Mouse (Mus musculus): ENCODE results near the gene Fmnl3. TPM values are rescaled to one million over a fixed set of nuclear protein-coding genes. Genes with fewer than 3 reads are reported as not detected.
A peak's percentile ranks its signal among the peaks of the same experiment; 100 is the strongest.

Fmnl3 gene
- polyA plus RNA-seq, 1 experiment: 10.7 TPM

- no peak overlapping the region for H3K4me3 ChIP-seq (replicated peaks; ENCODE audit: insufficient read depth, low read depth, low read length)
- WGBS: 79% methylated on average over 8 of the region's 8 CpGs
- TF ChIP-seq CTCF (IDR thresholded peaks at IDR 0.05; ENCODE audit: borderline replicate concordance, insufficient read depth, low read depth, low read length) (no peak), POLR2A (IDR thresholded peaks at IDR 0.05; ENCODE audit: borderline replicate concordance, insufficient read depth, low read length) (no peak)
Measured at GRCm38 (mm10) chr15:99335801-99336320, 34.4 kb downstream of the Fmnl3 start.

GRCm38 (mm10) chr15:99334500-99334899, 35.8 kb downstream of the Fmnl3 start:
- Histone ChIP-seq H3K4me3 (replicated peaks; ENCODE audit: insufficient read depth, low read depth, low read length) (no peak overlapping the region), H3K4me1 (ENCODE audit: control insufficient read depth, insufficient read depth, low read length) (no peaks in the 10 kb centered on the region), H3K27me3 (ENCODE audit: control insufficient read depth, insufficient read depth, low read length) (no peaks in the 10 kb centered on the region), H3K27ac (ENCODE audit: insufficient read depth, low read length) (no peak overlapping the region)
- DNase-seq: no peak
- TF ChIP-seq CTCF (IDR thresholded peaks at IDR 0.05; ENCODE audit: borderline replicate concordance, insufficient read depth, low read depth, low read length) (no peak), POLR2A (IDR thresholded peaks at IDR 0.05; ENCODE audit: borderline replicate concordance, insufficient read depth, low read length) (no peak)
- WGBS: 45% methylated on average over 6 of the region's 6 CpGs

More at GRCm38 (mm10) chr15:99335801-99336320, 34.4 kb downstream of the Fmnl3 start:
- no peak for DNase-seq
- H3K27me3 ChIP-seq (ENCODE audit: control insufficient read depth, insufficient read depth, low read length): no peaks in the 10 kb centered on the region
- no peaks in the 10 kb centered on the region for H3K4me1 ChIP-seq (ENCODE audit: control insufficient read depth, insufficient read depth, low read length)
- H3K27ac ChIP-seq (ENCODE audit: insufficient read depth, low read length): no peak overlapping the region

DNA sequence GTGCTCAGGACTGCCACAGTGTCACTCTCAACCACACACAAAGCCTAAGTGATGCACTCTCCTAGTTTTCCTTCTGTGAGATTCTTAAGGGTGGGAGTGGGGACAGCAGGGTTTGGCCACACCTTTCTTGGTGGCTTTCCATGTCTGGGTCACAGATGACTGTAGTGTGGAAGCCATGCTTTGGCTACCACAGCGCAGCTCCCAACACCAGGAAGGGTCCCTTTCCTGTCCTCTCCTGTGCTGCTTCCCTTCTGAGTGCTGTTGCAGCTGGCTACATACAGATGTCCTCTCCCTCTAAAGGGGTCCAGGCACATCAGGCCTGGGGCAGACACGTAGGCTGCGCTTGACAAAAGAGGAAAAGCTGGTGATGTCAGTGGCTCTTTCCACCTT, 36.6 kb downstream of the Fmnl3 start:
- no peak for DNase-seq
- no peak overlapping the region for H3K27ac ChIP-seq (ENCODE audit: insufficient read depth, low read length)
- WGBS: 91% methylated on average over 3 of the region's 3 CpGs
- TF ChIP-seq CTCF (IDR thresholded peaks at IDR 0.05; ENCODE audit: borderline replicate concordance, insufficient read depth, low read depth, low read length): no peak
- no peak for TF ChIP-seq POLR2A (IDR thresholded peaks at IDR 0.05; ENCODE audit: borderline replicate concordance, insufficient read depth, low read length)
- H3K27me3 ChIP-seq (ENCODE audit: control insufficient read depth, insufficient read depth, low read length): no peaks in the 10 kb centered on the region
- H3K4me1 ChIP-seq (ENCODE audit: control insufficient read depth, insufficient read depth, low read length): no peaks in the 10 kb centered on the region
- H3K4me3 ChIP-seq (replicated peaks; ENCODE audit: insufficient read depth, low read depth, low read length): no peak overlapping the region

- no peak for TF ChIP-seq POLR2A (IDR thresholded peaks at IDR 0.05; ENCODE audit: borderline replicate concordance, insufficient read depth, low read length)
- no peak overlapping the region for H3K4me3 ChIP-seq (replicated peaks; ENCODE audit: insufficient read depth, low read depth, low read length)
- H3K4me1 ChIP-seq (ENCODE audit: control insufficient read depth, insufficient read depth, low read length): no peaks in the 10 kb centered on the region
- H3K27me3 ChIP-seq (ENCODE audit: control insufficient read depth, insufficient read depth, low read length): no peaks in the 10 kb centered on the region
- DNase-seq: no peak
- peak overlapping the region; percentile 21; the same call in 1 of the 2 replicates for H3K27ac ChIP-seq (ENCODE audit: insufficient read depth, low read length)
- 44% methylated on average over 9 of the region's 9 CpGs for WGBS
Measured at GRCm38 (mm10) chr15:99332921-99333675, 37.2 kb downstream of the Fmnl3 start.

- no peak for DNase-seq
- Histone ChIP-seq H3K4me1 (ENCODE audit: control insufficient read depth, insufficient read depth, low read length) (no peaks in the 10 kb centered on the region), H3K27me3 (ENCODE audit: control insufficient read depth, insufficient read depth, low read length) (no peaks in the 10 kb centered on the region), H3K27ac (ENCODE audit: insufficient read depth, low read length) (no peak overlapping the region), H3K4me3 (replicated peaks; ENCODE audit: insufficient read depth, low read depth, low read length) (no peak overlapping the region)
- TF ChIP-seq POLR2A (IDR thresholded peaks at IDR 0.05; ENCODE audit: borderline replicate concordance, insufficient read depth, low read length) (no peak), CTCF (IDR thresholded peaks at IDR 0.05; ENCODE audit: borderline replicate concordance, insufficient read depth, low read depth, low read length) (no peak)
Measured at GRCm38 (mm10) chr15:99332111-99332510, 38.2 kb downstream of the Fmnl3 start.

GRCm38 (mm10) chr15:99331341-99331740, 38.9 kb downstream of the Fmnl3 start:
- Histone ChIP-seq H3K27ac (ENCODE audit: insufficient read depth, low read length) (no peak overlapping the region), H3K27me3 (ENCODE audit: control insufficient read depth, insufficient read depth, low read length) (no peaks in the 10 kb centered on the region), H3K4me1 (ENCODE audit: control insufficient read depth, insufficient read depth, low read length) (no peaks in the 10 kb centered on the region), H3K4me3 (replicated peaks; ENCODE audit: insufficient read depth, low read depth, low read length) (no peak overlapping the region)
- TF ChIP-seq CTCF (IDR thresholded peaks at IDR 0.05; ENCODE audit: borderline replicate concordance, insufficient read depth, low read depth, low read length) (no peak), POLR2A (IDR thresholded peaks at IDR 0.05; ENCODE audit: borderline replicate concordance, insufficient read depth, low read length) (no peak)
- DNase-seq: no peak
- 72% methylated on average over 5 of the region's 5 CpGs for WGBS

DNA sequence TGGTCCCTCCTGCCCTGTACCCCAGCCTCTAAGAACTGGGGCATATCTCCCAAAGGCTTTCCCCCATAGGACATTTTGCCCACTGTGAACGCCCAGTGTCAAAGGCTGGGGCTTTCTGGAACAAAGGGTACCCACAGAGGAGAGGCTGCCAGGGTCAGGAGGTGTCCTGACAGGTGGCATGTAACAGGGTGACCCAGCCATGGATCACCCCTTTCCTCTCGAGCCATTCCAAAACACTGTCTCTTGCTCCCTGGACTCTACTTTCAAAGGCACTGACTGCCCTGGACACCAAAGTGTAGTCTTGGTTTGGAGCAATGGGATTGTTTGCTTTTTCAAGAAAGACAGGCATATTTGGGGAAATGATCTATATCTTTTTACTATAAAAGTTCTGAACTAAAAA, 40.0 kb downstream of the Fmnl3 start:
- 73% methylated on average over 2 of the region's 2 CpGs for WGBS
- DNase-seq: no peak
- Histone ChIP-seq H3K4me3 (replicated peaks; ENCODE audit: insufficient read depth, low read depth, low read length) (no peak overlapping the region), H3K4me1 (ENCODE audit: control insufficient read depth, insufficient read depth, low read length) (no peaks in the 10 kb centered on the region), H3K27me3 (ENCODE audit: control insufficient read depth, insufficient read depth, low read length) (no peaks in the 10 kb centered on the region), H3K27ac (ENCODE audit: insufficient read depth, low read length) (no peak overlapping the region)
- TF ChIP-seq CTCF (IDR thresholded peaks at IDR 0.05; ENCODE audit: borderline replicate concordance, insufficient read depth, low read depth, low read length): no peak

DNA sequence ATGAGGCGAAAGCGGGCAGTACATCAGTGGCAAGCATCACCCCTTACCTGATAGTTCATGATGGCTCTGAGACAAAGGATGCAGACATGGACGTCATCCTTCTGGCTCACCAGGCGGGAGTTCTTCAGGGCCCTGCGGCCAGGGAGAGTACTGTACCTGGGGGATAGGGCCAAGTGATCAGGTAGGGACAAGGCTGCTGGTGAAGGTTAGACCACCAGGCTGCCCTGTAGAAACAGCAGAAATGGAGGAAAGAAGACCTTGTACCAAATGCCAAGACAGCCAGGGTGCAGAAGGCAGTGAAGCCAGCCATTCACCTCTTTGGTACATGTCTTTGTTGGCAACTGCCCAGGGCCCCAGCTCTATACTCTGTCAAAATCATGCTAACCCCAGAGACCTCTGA, 42.3 kb downstream of the Fmnl3 start:
- no peak overlapping the region for H3K4me3 ChIP-seq (replicated peaks; ENCODE audit: insufficient read depth, low read depth, low read length)
- 95% methylated on average over 5 of the region's 5 CpGs for WGBS
- no peak for DNase-seq
- no peak for TF ChIP-seq CTCF (IDR thresholded peaks at IDR 0.05; ENCODE audit: borderline replicate concordance, insufficient read depth, low read depth, low read length)
- TF ChIP-seq POLR2A (IDR thresholded peaks at IDR 0.05; ENCODE audit: borderline replicate concordance, insufficient read depth, low read length): no peak
- no peaks in the 10 kb centered on the region for H3K4me1 ChIP-seq (ENCODE audit: control insufficient read depth, insufficient read depth, low read length)
- no peaks in the 10 kb centered on the region for H3K27me3 ChIP-seq (ENCODE audit: control insufficient read depth, insufficient read depth, low read length)
- H3K27ac ChIP-seq (ENCODE audit: insufficient read depth, low read length): no peak overlapping the region
